Mouse (Mus musculus) thymus, postnatal 36 days (tissue): Measurements from ENCODE around the gene Prss12.
"Not testable (repeated sequence)": the region's sequence is repeated elsewhere in the genome, so short reads cannot be mapped to it uniquely, and the experiment has no call there.

Experiments
- DNase-seq, 2 experiments: peaks; one replicate each; pipeline ENCODE4 v3.0.0; 2022; ENCODE audit warnings: mixed read lengths in 2 of 2

Gene Prss12

GRCm38 (mm10) chr3:123481266-123481665 lies 34.6 kb downstream of the Prss12 start:
- no peak for DNase-seq

DNA sequence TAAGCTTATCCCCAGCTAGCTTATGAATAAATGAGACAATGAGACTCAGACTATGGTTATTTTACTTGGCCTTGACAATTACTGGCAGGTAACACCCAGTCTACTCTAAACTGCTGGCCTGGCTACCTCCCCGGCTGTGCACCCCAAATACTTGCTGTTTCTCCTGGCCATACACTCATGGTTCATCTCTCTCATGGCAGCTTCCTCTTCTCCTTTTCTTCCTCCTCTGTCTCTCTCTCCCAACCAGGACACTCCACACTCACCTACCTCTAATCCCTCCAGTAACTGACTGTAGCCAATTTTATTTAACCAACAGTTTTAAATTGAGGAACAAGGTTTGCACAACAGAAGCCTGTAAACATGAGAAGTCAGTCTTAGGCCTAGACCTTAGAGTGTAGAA lies 45.1 kb downstream of the Prss12 start:
- DNase-seq = no peak

GRCm38 (mm10) chr3:123493163-123493562 lies 46.5 kb downstream of the Prss12 start:
- no peak for DNase-seq

DNA sequence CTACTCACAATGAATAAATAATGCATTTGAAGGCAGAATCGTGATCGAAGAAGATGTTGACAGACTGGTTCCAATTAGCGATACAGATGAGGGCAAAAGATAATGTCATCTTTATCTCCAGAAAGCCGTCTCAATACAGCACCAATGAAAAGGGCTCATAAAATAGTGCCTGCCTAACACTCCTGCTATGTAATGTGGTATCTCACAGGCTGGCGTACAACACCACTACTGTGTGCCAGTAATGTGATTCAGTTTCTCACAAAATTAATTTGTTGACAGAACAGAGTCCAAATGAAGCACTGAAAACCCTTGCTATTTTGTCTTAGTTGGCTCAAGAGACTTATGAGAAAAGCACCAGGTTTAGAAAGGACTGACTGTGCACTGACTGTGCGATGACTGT lies 48.4 kb downstream of the Prss12 start:
- no peak for DNase-seq

DNA sequence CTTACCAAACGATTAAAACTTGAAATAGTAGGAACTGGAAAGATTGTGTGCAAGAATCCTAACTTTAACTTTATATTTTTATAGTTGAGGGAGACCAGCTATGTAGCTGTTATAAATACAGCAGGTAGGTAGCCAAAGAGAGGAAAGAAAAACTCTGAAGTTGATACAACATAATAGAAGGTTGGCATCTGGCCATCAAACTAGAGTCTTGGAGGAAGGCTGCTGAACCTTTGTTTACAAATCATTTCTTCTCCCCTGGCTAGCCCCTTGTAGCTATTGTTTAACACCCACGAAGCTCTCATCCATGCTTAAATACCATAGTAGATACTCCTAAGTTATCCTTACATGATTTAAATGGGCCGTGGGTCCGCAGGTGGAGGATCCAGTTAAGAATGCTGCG lies 52.1 kb downstream of the Prss12 start:
- DNase-seq = no peak

DNA sequence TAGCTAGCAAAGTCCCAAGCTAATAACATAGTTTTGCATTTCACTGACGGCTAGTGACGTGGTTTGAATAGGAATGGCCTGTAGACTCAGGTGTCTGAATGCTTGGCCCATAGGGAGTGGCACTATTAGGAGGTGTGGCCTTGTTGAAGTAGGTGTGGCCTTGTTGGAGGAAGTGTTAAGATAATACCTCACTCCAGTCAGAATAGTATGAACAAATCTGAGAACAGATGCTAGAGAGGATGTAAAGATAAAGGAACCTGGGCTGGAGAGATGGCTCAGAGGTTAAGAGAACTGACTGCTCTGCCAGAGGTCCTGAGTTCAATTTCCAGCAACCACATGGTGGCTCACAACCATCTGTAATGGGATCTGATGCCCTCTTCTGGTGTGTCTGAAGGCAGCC lies 55.1 kb downstream of the Prss12 start:
- DNase-seq = not testable (repeated sequence)

DNA sequence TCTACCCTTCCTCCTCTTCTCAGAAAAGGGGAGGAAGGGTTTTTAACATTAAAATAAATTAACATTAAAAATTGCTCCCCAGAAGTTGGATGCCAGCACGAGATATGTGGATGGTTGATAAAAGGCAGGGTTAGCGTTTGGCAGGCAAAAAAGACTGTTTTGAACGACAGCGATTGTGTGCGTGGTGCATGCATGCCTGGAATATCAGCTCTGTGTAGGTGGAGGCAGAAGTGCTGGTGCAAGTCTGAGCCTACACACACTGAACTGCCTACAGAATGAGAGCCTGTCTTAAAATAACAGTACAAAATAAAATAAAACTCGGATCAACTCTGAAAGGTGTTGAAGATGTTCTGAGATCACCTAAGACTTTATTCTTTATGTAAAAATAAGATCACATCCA lies 57.2 kb downstream of the Prss12 start:
- no peak for DNase-seq

- no peak for DNase-seq
These were observed 58.1 kb downstream of the Prss12 start for GRCm38 (mm10) chr3:123504783-123505182.

- DNase-seq = no peak
These were observed 59.3 kb downstream of the Prss12 start for GRCm38 (mm10) chr3:123505778-123506667.

DNA sequence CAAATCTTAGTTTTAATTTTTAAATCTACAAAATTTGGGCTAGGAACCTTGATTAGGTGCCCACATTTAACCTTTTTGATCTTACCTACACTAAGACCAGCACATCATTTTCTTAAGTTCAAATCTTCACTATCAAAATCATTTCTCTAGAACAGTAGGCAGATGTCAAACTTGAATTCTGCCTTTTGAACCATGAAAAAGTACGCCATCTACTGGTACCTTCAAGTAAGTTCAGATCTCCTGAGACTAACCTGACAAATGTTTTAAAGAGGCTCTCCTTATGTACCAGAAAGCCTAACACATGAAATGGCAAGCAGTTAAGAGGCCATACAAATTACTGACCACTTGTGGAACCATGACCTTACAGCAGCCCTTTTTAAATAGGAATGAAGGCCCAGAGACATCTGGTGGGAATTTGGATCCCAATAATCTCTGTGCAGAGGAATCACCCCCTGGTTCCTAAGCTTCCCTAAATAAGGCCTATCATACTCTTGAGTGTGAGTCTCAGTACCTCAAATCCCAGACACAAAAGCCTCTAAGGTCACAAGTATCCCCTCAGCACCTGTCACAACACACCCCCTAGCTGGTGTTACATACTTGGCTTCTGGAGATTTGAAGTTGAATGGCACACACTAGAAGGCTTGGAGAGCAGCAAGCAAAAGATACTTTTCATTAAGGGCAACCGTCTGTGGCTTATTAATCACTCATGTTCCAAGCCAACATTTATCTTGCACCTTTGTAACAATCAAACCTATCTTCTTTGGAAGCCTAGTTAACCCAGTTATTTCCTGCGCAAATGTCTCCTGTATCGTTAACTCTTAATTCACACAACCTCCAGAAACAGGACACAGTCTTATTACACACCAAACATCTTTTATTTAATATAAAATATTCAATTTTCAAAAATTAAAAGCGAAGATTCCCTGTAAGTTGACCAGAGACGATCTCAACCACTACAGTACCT lies 60.3 kb downstream of the Prss12 start:
- no peak for DNase-seq

DNA sequence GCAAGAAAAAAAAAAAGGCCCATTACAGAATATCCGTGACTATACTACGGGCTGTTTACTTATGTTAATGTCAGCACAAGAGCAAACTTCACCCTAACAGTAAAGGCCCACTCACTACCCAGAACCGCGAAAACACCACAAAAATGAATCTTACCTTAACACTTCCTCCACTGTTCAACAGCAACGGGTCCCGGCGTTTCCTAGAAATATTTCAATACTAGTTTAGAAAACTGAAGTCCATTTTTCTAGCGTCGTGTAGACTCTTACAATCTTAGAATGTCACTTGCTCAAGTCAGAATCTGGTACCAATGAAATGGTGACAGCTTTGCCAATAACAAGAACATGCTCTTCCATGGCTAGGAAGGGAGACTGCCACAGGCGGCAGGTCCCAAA lies 60.9 kb downstream of the Prss12 start:
- DNase-seq = no peak

DNA sequence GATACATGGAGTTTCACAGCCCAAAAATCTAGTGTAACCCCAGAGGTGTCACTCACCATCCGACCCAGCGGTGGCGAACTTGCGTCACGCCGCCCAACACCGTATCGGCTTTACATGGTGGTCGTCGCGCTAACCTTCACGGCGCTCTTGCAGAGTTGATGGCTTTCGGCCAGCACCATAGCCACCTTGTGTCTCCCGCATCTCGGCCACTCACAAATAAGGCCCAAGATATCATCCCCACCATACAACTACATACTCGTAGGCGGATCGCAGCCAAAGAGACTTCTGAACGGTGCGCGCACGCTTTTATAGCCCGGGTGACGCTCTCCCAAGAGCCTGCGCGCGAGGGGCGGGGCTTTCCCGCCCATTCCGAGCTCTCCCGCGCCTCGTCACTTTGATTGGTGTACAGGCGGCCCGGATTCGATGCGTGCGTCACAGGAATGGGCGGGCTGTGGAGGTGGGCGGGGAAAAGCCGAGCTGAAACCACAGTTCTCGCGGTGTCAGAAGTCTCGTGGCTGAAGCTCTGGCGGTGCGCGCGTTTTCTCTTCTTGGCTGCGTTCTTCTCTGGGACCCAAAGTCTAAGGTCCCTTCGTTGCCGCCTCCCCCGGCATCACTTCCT lies 61.5 kb downstream of the Prss12 start:
- DNase-seq = peak; percentile 99

DNA sequence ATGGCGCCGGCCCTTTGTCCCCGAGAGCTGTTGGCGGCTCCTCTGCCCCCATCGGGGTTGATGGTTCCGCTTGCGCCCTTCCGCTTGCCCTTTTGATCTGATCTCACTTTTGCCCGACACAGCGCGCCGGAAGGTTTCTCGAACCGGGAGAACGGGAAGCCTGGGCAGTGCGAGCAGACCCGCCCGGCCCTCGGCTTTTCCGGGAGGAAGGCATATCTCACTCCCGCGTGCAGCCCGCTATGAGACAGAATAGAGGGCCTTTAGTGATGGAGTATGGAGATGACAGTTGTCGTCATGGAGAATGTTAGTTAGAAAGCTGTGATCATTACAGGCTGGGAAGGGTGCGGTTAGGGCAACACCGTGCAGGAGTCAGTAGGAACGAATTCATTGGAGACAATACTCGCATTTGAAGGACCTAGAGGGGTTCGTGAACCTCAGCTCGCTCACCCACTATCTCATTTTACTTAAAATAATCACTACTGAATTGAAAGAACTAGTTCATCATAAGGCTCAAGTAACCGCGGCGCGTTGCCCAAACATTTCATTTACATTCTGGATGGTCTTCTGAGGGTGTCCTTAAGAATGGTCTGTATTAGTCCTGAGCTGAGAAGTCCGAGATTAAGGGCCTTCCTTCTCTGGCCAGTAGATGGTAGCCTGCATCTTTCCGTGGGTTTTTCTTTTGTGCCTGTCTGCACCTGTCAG lies 62.1 kb downstream of the Prss12 start:
- no peak for DNase-seq

DNA sequence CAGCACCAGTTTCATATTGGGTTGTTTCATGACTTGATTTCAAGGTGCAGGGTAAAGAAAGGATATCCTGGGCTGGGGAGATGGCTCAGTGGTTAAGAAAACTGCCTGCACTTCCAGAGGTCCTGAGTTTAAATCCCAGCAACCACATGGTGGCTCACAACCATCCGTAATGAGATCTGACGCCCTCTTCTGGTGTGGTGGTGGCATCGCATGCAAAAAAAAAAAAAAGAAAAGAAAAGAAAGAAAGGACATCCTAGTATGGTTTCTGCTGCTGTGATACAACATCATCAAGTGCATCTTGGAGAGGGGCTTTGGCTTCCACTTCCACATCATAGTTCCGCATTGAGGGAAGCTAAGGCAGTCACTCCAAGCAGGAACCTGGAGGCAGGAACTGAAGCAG lies 65.1 kb downstream of the Prss12 start:
- no peak for DNase-seq

DNA sequence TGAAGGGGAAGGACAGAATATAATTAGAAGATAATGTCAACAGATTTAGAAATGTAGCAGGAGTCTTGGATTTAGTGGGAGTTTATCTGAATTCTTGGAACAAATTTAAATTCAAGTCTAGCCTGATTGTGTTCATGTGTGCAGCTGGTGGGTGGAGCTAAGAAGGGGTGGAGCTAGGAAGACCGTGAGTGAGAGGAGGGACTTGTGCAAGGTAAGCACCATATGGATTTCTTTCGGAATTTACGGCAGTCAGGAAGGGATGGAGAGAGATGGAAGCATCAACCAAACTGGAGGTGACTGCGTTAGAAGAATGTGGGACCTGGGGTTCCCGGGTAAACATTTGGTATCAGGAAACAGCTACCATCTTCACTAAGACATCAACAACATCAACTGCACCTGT lies 68.2 kb downstream of the Prss12 start:
- no peak for DNase-seq

GRCm38 (mm10) chr3:123515600-123516359 lies 69.1 kb downstream of the Prss12 start:
- DNase-seq = no peak

DNA sequence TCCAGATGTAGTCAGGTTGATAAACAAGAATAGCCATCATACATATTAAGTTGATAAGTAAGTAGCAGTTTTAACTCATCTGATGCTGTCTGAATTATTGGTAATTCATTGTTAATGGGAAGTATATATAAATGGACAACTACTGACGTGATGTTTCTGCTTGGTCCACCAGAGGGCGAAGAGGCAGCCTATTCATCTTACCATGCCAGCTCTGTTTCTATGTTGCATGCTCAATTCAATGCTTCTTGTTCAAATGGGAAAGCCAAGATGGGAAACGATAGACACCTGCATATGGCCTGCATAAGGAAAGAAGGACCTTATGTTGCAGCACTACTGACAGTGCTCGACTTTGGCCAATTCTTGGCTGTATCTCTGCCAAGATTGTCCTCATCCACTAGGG lies 70.1 kb downstream of the Prss12 start:
- no peak for DNase-seq

GRCm38 (mm10) chr3:123526313-123527067 lies 79.8 kb downstream of the Prss12 start:
- DNase-seq = no peak

- DNase-seq = no peak
These were observed 81.2 kb downstream of the Prss12 start for GRCm38 (mm10) chr3:123527806-123528507.

- no peak for DNase-seq
These were observed 84.4 kb downstream of the Prss12 start for GRCm38 (mm10) chr3:123531124-123531523.
